ENCODE assay signal across 15 mouse cellular contexts in genomic region chr11:113680954-113681353, GRCm38 (mm10). TPM values are rescaled to one million over a fixed set of nuclear protein-coding genes. Genes with fewer than 3 reads are reported as not detected.
A peak's percentile ranks its signal among the peaks of the same experiment; 100 is the strongest.
DNase-seq lines count a peak whose midpoint lies in the region; ATAC-seq and TF ChIP-seq lines count a peak whose summit lies in the region.
"Had no signal": no experiment of that assay in that cellular context is flagged by ENCODE, and none has a peak within 500 bp of the region (broad histone marks: within the 10 kb centered on the region; RNA-seq: fewer than 3 reads in every experiment).

No protein-coding gene starts in this region.

- H3K9ac ChIP-seq in heart, embryonic 14.5 days (ENCODE audit: low read length): peak overlapping the region; percentile 45; the same call in 1 of the 2 replicates
- H3K9ac ChIP-seq in liver, embryonic 12.5 days: peak overlapping the region; percentile 95
- H3K9ac ChIP-seq: neural tube, embryonic 12.5 days had no signal

- peaks cover 9 to 42% of the 10 kb centered on the region in 2 experiments for H3K4me1 ChIP-seq in heart, embryonic 14.5 days (ENCODE audit: control insufficient read depth in 2 of 2, insufficient read depth in 2 of 2, low read length in 2 of 2)
- H3K4me1 ChIP-seq in bone marrow, adult 2 months (ENCODE audit: control insufficient read depth, insufficient read depth, low read length): peaks cover 3% of the 10 kb centered on the region; the same call in 1 of the 2 replicates
- H3K4me1 ChIP-seq in liver, embryonic 12.5 days: peaks cover 70% of the 10 kb centered on the region

- peaks cover 18% of the 10 kb centered on the region for H3K36me3 ChIP-seq in heart, embryonic 14.5 days (ENCODE audit: control insufficient read depth, insufficient read depth, low read length)
- peaks cover 37% of the 10 kb centered on the region for H3K36me3 ChIP-seq in liver, embryonic 12.5 days

- no peak overlapping the region for H3K27ac ChIP-seq in heart, embryonic 14.5 days (replicated peaks in 1 of 2; ENCODE audit: control insufficient read depth in 1 of 2, insufficient read depth in 1 of 2, low read depth in 2 of 2, low read length in 2 of 2)
- H3K27ac ChIP-seq in bone marrow, adult 2 months (ENCODE audit: control insufficient read depth, insufficient read depth, low read depth, low read length, poor library complexity): peak overlapping the region; percentile 46; the same call in 1 of the 2 replicates
- peak overlapping the region; percentile 98 for H3K27ac ChIP-seq in liver, embryonic 12.5 days
- H3K27ac ChIP-seq: neural tube, embryonic 12.5 days had no signal

- DNase-seq in heart, postnatal 4 days: no peak
- peak; percentile 84 for DNase-seq in 416B (ENCODE audit: low read depth)
- no peak for DNase-seq in thymus, postnatal 10 days (ENCODE audit: low spot score in 2 of 2)
- no peak for DNase-seq in neural tube, embryonic 10.5 days (ENCODE audit: extremely low spot score, low spot score)
- DNase-seq in layer of hippocampus, adult 18-20 months (ENCODE audit: low spot score in 2 of 2): no peak
- DNase-seq: adrenal gland, postnatal 14 days; cerebellum, adult 11 months; lung, postnatal 10 days; midbrain, embryonic 14.5 days; thymus, postnatal 4 days had no signal

- 60% methylated on average over 2 of the region's 2 CpGs for WGBS in heart, embryonic 14.5 days
- WGBS in bone marrow, adult 2 months: 64% methylated on average over 2 of the region's 2 CpGs
- WGBS in liver, embryonic 12.5 days (ENCODE audit: insufficient replicate concordance): 28% methylated on average over 2 of the region's 2 CpGs

- no peak overlapping the region for H3K4me3 ChIP-seq in heart, embryonic 14.5 days (ENCODE audit: control insufficient read depth in 1 of 2, insufficient read depth in 1 of 2, low read depth in 1 of 2, low read length in 2 of 2)
- no peak overlapping the region for H3K4me3 ChIP-seq in bone marrow, adult 2 months (replicated peaks; ENCODE audit: control insufficient read depth, low read depth, low read length)
- peak overlapping the region; percentile 93 for H3K4me3 ChIP-seq in liver, embryonic 12.5 days
- H3K4me3 ChIP-seq: neural tube, embryonic 12.5 days had no signal

- no peak for TF ChIP-seq POLR2A in bone marrow, adult 2 months (IDR thresholded peaks at IDR 0.05; ENCODE audit: borderline replicate concordance, control insufficient read depth, low read depth, low read length)

- H3K4me2 ChIP-seq in heart, embryonic 14.5 days (ENCODE audit: low read length): peak overlapping the region; percentile 78; the same call in 1 of the 2 replicates
- peak overlapping the region; percentile 77 for H3K4me2 ChIP-seq in liver, embryonic 12.5 days

- H3K27me3 ChIP-seq in heart, embryonic 14.5 days (ENCODE audit: control insufficient read depth, insufficient read depth, low read length): no peaks in the 10 kb centered on the region
- no peaks in the 10 kb centered on the region for H3K27me3 ChIP-seq in liver, embryonic 12.5 days (replicated peaks)
- H3K27me3 ChIP-seq: neural tube, embryonic 12.5 days had no signal

- ATAC-seq in heart, embryonic 14.5 days (ENCODE audit: insufficient number of reproducible peaks, insufficient read depth, low FRiP score, low read depth): no peak
- peak; percentile 70 for ATAC-seq in liver, embryonic 12.5 days
- ATAC-seq: hindbrain, embryonic 16.5 days had no signal

- no peak for TF ChIP-seq CTCF in bone marrow, adult 2 months (IDR thresholded peaks at IDR 0.05; ENCODE audit: control insufficient read depth, insufficient read depth, low read length)

- no peaks in the 10 kb centered on the region for H3K9me3 ChIP-seq in heart, embryonic 14.5 days (ENCODE audit: control insufficient read depth, low read length)
- H3K9me3 ChIP-seq in liver, embryonic 12.5 days (replicated peaks): no peaks in the 10 kb centered on the region
- H3K9me3 ChIP-seq: neural tube, embryonic 12.5 days had no signal

RNA-seq across cellular contexts. Expression of gene Fam104a, which starts 3.0 kb away (rescaled TPM):
- polyA plus RNA-seq in heart, embryonic 14.5 days (2014; fragmentation: Nextera tagmentation; extraction: Ambion mirVana): 43.0 and 44.8 TPM in 2 replicates
- 10 to 100 TPM; 25.2 to 27.3 TPM for total RNA-seq in heart, postnatal 4 days (2021)
- polyA plus RNA-seq in bone marrow, adult 2 months (2011; ENCODE audit: insufficient read depth, insufficient read length, low replicate concordance, missing spikeins): 26.2 and 35.2 TPM in 2 replicates
- 56.1 and 58.5 TPM in 2 replicates for polyA plus RNA-seq in liver, embryonic 12.5 days (2016; fragmentation: Nextera tagmentation; extraction: Ambion mirVana)
- 10 to 100 TPM; 31.1 to 33.6 TPM for total RNA-seq in layer of hippocampus, adult 18-20 months (2021)

RNA-seq across cellular contexts. Expression of gene D11Wsu47e, which starts 3.3 kb away (rescaled TPM):
- polyA plus RNA-seq in heart, embryonic 14.5 days (2014; fragmentation: Nextera tagmentation; extraction: Ambion mirVana): 15.4 and 20.0 TPM in 2 replicates
- 1 to 10 TPM; 9.1 to 9.9 TPM for total RNA-seq in heart, postnatal 4 days (2021)
- 8.0 and 8.4 TPM in 2 replicates for polyA plus RNA-seq in bone marrow, adult 2 months (2011; ENCODE audit: insufficient read depth, insufficient read length, low replicate concordance, missing spikeins)
- 14.8 and 16.0 TPM in 2 replicates for polyA plus RNA-seq in liver, embryonic 12.5 days (2016; fragmentation: Nextera tagmentation; extraction: Ambion mirVana)
- total RNA-seq in layer of hippocampus, adult 18-20 months (2021): 10 to 100 TPM; 13.1 to 13.8 TPM

RNA-seq across cellular contexts. Expression of gene Cpsf4l, which starts 28.9 kb away (rescaled TPM):
- 0.18 and 0.19 TPM in 2 replicates for polyA plus RNA-seq in heart, embryonic 14.5 days (2014; fragmentation: Nextera tagmentation; extraction: Ambion mirVana)
- total RNA-seq in heart, postnatal 4 days (2021): not detected
- not detected in 2 replicates for polyA plus RNA-seq in bone marrow, adult 2 months (2011; ENCODE audit: insufficient read depth, insufficient read length, low replicate concordance, missing spikeins)
- polyA plus RNA-seq in liver, embryonic 12.5 days (2016; fragmentation: Nextera tagmentation; extraction: Ambion mirVana): 0.20 TPM in 1 of 2 replicates, not detected in the other
- total RNA-seq in layer of hippocampus, adult 18-20 months (2021): not detected

RNA-seq across cellular contexts. Expression of gene Slc39a11, which starts 31.1 kb away (rescaled TPM):
- polyA plus RNA-seq in heart, embryonic 14.5 days (2014; fragmentation: Nextera tagmentation; extraction: Ambion mirVana): 13.4 and 13.6 TPM in 2 replicates
- 1 to 10 TPM; 8.2 to 9.5 TPM for total RNA-seq in heart, postnatal 4 days (2021)
- 9.0 and 14.7 TPM in 2 replicates for polyA plus RNA-seq in bone marrow, adult 2 months (2011; ENCODE audit: insufficient read depth, insufficient read length, low replicate concordance, missing spikeins)
- polyA plus RNA-seq in liver, embryonic 12.5 days (2016; fragmentation: Nextera tagmentation; extraction: Ambion mirVana): 18.0 and 18.3 TPM in 2 replicates
- total RNA-seq in layer of hippocampus, adult 18-20 months (2021): 10 to 100 TPM; 20.4 to 25.4 TPM

RNA-seq across cellular contexts. Expression of gene Cog1, which starts 32.0 kb away (rescaled TPM):
- polyA plus RNA-seq in heart, embryonic 14.5 days (2014; fragmentation: Nextera tagmentation; extraction: Ambion mirVana): 17.0 and 20.1 TPM in 2 replicates
- total RNA-seq in heart, postnatal 4 days (2021): 10 to 100 TPM; 17.5 to 19.5 TPM
- 31.3 and 57.0 TPM in 2 replicates for polyA plus RNA-seq in bone marrow, adult 2 months (2011; ENCODE audit: insufficient read depth, insufficient read length, low replicate concordance, missing spikeins)
- polyA plus RNA-seq in liver, embryonic 12.5 days (2016; fragmentation: Nextera tagmentation; extraction: Ambion mirVana): 19.4 and 21.7 TPM in 2 replicates
- total RNA-seq in layer of hippocampus, adult 18-20 months (2021): 10 to 100 TPM; 50.7 to 58.3 TPM

Comparison
In these comparisons a context has a peak if more than half of its experiments do, and no peak if none do; other contexts are left out.
1. H3K27ac ChIP-seq: peak in bone marrow, adult 2 months (single experiment) and liver, embryonic 12.5 days (single experiment); none in heart, embryonic 14.5 days (0 of 2).